Mouse (Mus musculus): Measurements from ENCODE around the gene Pick1. TPM values are rescaled to one million over a fixed set of nuclear protein-coding genes. Genes with fewer than 3 reads are reported as not detected.

Pick1 gene
- polyA plus RNA-seq, 1 experiment = 82.6 TPM

DNA sequence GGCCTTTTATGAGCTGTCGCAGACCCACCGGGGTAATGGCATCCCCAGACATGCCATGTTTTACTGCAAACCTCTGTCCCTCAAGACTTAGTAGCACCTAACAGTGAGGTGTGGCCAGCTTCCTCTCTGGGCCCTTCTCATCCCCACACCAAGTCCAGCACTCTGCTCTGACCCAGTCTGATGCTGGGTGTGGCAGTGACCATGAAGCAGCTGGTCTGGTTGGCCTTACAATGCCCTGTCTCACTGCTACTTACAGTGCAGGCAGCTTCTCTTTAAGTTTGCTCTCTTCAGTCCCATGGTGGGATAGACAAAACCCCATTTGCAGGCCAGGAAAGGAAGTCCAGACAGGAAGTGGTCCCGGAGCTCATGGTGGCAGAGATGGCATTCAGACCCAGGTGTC, 16.3 kb downstream of the Pick1 start:
- peaks cover 3% of the 10 kb centered on the region for H3K4me1 ChIP-seq (ENCODE audit: control insufficient read depth, insufficient read depth, low read length)
- no peak overlapping the region for H3K27ac ChIP-seq (ENCODE audit: insufficient read depth, low read length)
- no peak overlapping the region for H3K4me3 ChIP-seq (ENCODE audit: insufficient read depth, low read length)
- TF ChIP-seq CTCF (IDR thresholded peaks at IDR 0.05; ENCODE audit: extremely low read depth, insufficient read depth, low read length) (no peak), POLR2A (IDR thresholded peaks at IDR 0.05; ENCODE audit: extremely low read depth, insufficient read depth, low read length) (no peak)

DNA sequence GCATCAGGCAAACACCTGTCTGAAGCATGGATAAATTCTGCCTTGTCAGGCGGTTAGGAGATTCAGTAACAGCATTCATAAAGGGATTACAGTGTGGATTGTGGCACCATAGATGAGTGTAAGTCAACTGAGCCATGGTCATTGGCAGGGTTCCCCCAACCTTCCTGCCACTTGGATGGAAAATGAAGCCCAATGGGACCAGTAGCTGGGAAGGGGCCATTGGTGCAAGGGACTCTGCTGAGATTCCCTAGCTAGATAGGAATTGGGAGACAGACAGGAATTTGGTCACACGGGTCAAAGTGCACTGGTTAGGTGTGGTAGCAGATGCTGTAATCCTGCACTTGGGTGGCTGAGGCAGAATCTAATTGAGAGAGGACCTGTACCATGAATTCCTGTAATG, 21.3 kb downstream of the Pick1 start:
- Histone ChIP-seq H3K27ac (ENCODE audit: insufficient read depth, low read length) (no peak overlapping the region), H3K4me1 (ENCODE audit: control insufficient read depth, insufficient read depth, low read length) (peaks cover 3% of the 10 kb centered on the region; the same call in 1 of the 2 replicates), H3K4me3 (ENCODE audit: insufficient read depth, low read length) (no peak overlapping the region)
- TF ChIP-seq CTCF (IDR thresholded peaks at IDR 0.05; ENCODE audit: extremely low read depth, insufficient read depth, low read length) = no peak
- no peak for TF ChIP-seq POLR2A (IDR thresholded peaks at IDR 0.05; ENCODE audit: extremely low read depth, insufficient read depth, low read length)

DNA sequence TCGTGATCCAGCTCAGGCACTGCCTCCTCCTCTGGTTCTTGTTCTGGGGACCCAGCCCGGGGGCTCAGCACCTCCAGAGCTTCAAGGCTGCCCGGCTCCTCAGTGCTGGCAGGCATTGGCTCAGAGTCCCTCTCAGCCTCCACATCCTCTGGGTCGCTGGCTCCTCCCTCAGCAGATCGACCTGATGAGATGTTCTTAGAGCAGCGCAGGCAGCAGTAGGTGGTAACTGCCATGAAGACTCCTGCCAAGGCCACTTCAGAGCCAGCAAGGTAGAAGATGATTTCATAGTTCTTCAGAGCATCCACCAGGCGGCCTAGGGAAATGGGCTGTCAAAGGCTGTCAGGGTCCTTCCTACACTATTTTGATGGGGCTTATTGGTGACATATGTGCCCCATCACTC, 22.2 kb downstream of the Pick1 start:
- no peak overlapping the region for H3K27ac ChIP-seq (ENCODE audit: insufficient read depth, low read length)
- no peak overlapping the region for H3K4me3 ChIP-seq (ENCODE audit: insufficient read depth, low read length)
- no peak for TF ChIP-seq POLR2A (IDR thresholded peaks at IDR 0.05; ENCODE audit: extremely low read depth, insufficient read depth, low read length)
- TF ChIP-seq CTCF (IDR thresholded peaks at IDR 0.05; ENCODE audit: extremely low read depth, insufficient read depth, low read length) = 0 out of 2 replicates have a peak, but pooled peaks have one; percentile 3
- H3K4me1 ChIP-seq (ENCODE audit: control insufficient read depth, insufficient read depth, low read length) = peaks cover 3% of the 10 kb centered on the region; the same call in 1 of the 2 replicates

DNA sequence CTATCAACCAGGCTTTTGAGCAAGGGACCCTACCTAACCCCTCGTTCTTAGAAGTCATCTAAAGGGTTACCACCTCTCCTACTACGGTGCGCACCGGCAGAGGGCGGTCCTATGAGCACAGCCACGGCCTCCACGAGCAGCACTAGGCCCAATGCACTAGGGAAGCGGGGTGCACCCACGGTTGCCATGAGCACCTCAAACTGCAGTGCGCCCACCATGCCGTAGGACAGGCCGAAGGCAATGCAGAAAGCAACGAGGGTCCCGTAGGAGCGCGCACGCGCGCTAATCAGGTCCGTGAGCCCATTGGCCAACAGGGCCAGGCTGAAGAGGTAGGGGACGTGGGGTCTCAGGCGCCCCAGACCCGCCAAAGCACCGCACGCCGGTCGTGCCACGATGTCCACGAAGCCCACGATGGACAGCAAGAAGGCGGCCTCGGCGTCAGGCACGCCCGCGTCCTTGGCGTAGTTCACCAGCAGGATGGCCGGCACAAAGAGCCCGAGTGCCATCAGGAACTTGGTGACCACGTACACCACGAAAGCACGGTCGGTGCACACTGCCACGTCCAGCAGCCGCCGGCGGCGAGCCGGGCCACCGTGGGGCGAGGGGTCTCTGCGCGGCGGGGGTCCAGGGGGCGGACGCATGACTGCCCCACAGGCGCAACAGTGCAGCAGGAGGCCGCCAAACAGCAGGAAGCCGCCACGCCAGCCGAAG, 23.0 kb downstream of the Pick1 start:
- no peak for TF ChIP-seq CTCF (IDR thresholded peaks at IDR 0.05; ENCODE audit: extremely low read depth, insufficient read depth, low read length)
- 0 out of 2 replicates have a peak, but pooled peaks have one; percentile 4 for TF ChIP-seq POLR2A (IDR thresholded peaks at IDR 0.05; ENCODE audit: extremely low read depth, insufficient read depth, low read length)
- peak overlapping the region; percentile 50 for H3K27ac ChIP-seq (ENCODE audit: insufficient read depth, low read length)
- peak overlapping the region; percentile 7; the same call in 1 of the 2 replicates for H3K4me3 ChIP-seq (ENCODE audit: insufficient read depth, low read length)
- H3K4me1 ChIP-seq (ENCODE audit: control insufficient read depth, insufficient read depth, low read length) = peaks cover 3% of the 10 kb centered on the region; the same call in 1 of the 2 replicates

DNA sequence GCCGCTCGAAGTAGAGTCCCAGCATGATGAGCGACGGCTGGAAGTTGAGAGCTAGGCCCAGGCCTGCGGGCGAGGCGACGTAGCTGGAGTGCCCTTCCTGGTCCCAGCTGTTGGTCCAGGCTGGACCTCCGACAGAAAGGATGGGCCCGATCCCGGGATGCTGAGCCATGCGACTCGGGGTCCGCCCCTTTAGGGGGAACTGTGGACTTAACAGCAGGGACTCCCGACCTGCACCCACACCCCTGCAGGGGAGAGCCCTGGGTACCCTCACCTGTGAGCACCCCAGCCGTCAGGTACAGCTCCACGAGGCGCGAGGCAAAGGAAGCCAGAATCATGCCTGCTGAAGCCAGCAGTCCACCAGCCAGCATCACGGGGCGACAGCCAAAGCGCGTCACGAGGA, 23.6 kb downstream of the Pick1 start:
- TF ChIP-seq CTCF (IDR thresholded peaks at IDR 0.05; ENCODE audit: extremely low read depth, insufficient read depth, low read length) (no peak), POLR2A (IDR thresholded peaks at IDR 0.05; ENCODE audit: extremely low read depth, insufficient read depth, low read length) (no peak)
- no peak overlapping the region for H3K27ac ChIP-seq (ENCODE audit: insufficient read depth, low read length)
- no peak overlapping the region; the same call in 1 of the 2 replicates for H3K4me3 ChIP-seq (ENCODE audit: insufficient read depth, low read length)
- peaks cover 3% of the 10 kb centered on the region; the same call in 1 of the 2 replicates for H3K4me1 ChIP-seq (ENCODE audit: control insufficient read depth, insufficient read depth, low read length)

DNA sequence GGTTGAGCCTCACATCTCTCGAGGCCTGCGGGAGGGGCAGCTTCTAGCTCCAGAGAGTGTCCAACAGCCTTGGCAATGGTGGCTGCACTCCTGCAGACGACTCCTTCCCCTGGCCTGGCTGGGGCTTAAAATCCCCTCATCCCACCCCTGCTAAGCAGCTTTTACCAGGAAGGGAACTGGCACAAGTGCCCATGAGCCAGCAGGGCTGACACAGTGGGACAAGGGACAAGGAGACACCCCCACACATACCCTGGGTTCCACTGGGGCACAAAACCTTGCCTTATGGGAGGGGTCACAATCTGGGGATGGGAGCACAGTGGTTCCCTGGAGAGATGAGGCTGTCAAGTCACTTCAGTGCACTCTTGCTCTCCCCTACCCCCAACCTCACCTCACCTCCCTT, 25.7 kb downstream of the Pick1 start, which contains the start of gene Slc16a8:
Slc16a8 (minus strand) TSS at position 101 of the 400 bp plus-strand sequence.
- TF ChIP-seq CTCF (IDR thresholded peaks at IDR 0.05; ENCODE audit: extremely low read depth, insufficient read depth, low read length) (no peak), POLR2A (IDR thresholded peaks at IDR 0.05; ENCODE audit: extremely low read depth, insufficient read depth, low read length) (no peak)
- no peak within 1 kb of the TSS for H3K4me3 ChIP-seq (ENCODE audit: insufficient read depth, low read length)

DNA sequence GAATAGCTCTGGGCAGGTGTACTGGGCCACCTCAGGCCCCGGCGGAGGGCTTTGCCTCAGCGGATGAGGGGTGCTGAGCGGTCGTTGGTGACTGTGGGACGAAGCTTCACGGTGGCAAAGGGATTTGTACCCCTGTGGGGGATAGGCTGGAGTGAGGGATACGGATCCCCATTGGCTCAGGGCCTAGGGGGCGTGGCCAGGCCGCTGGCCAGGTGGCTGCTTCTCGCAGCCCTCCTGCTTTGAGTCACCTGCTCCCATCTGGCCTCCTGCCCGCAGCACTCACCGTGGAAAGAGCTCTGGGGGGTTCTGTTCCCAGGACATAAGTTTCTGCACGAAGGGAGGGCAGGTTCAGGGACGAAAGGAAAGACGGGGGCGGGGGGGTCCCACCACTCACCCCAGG, 29.5 kb downstream of the Pick1 start:
- Histone ChIP-seq H3K4me3 (ENCODE audit: insufficient read depth, low read length) (no peak overlapping the region), H3K27ac (ENCODE audit: insufficient read depth, low read length) (no peak overlapping the region), H3K4me1 (ENCODE audit: control insufficient read depth, insufficient read depth, low read length) (no peaks in the 10 kb centered on the region)
- TF ChIP-seq CTCF (IDR thresholded peaks at IDR 0.05; ENCODE audit: extremely low read depth, insufficient read depth, low read length) (no peak), POLR2A (IDR thresholded peaks at IDR 0.05; ENCODE audit: extremely low read depth, insufficient read depth, low read length) (no peak)

More for the DNA sequence above, 25.7 kb downstream of the Pick1 start, which contains the start of gene Slc16a8:
- Histone ChIP-seq H3K4me1 (ENCODE audit: control insufficient read depth, insufficient read depth, low read length) (peaks cover 3% of the 10 kb centered on the region; the same call in 1 of the 2 replicates), H3K27ac (ENCODE audit: insufficient read depth, low read length) (no peak within 1 kb of the TSS)

DNA sequence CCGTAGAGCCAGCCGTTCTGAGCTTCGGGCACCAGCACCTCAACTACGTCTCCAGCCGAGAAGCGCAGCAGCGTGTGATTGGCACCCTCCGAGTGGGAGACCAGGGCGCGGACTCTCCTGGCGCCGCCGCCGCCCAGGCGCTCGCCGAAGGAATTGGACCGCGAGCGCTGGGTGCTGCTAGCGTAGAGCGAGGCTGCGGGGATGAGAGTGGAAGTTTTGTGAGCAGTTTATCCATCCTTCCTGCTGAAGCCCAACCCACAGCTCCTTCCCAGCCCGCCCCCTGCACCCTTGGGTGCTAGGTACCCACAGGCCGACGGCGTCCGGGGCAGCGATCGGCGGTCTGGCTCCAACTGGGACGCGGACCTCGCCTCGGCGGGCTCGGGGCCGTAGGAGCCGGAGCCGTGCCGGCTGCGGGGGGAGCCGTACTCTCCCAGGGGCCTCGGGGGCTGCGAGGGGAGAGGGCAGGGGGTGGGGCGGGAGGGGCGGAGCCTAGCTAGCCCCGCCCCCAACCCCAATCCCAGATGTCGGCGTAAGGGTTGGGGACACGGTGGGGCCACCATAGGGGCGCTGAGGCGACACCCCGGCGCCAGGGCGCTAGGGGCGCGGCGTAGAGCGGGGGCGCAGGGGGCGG, 32.2 kb downstream of the Pick1 start:
- TF ChIP-seq POLR2A (IDR thresholded peaks at IDR 0.05; ENCODE audit: extremely low read depth, insufficient read depth, low read length) (peak; percentile 71; the same call in 1 of the 2 replicates), CTCF (IDR thresholded peaks at IDR 0.05; ENCODE audit: extremely low read depth, insufficient read depth, low read length) (no peak)
- peak overlapping the region; percentile 21 for H3K4me3 ChIP-seq (ENCODE audit: insufficient read depth, low read length)
- H3K27ac ChIP-seq (ENCODE audit: insufficient read depth, low read length) = no peak overlapping the region
- H3K4me1 ChIP-seq (ENCODE audit: control insufficient read depth, insufficient read depth, low read length) = no peaks in the 10 kb centered on the region

DNA sequence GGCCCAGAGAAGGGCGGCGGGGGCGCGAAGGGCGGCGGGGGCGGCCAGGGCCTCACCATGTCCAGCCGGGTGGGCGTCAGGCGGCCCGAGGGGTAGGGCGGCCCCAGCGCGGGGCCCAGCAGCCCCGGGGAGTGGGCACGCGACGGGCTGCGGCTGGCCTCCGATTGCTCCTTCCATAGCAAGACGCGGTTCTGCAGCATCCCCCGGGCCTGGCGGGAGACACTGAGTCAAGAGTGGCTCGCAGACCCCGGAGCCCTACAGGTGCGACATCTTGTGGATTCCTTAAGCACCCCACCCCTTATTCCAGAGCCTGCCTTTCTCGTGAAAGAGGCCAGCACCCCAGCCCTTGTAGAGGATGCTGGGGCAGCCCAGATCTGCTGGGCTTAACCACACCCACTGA, 32.8 kb downstream of the Pick1 start:
- H3K4me1 ChIP-seq (ENCODE audit: control insufficient read depth, insufficient read depth, low read length) = no peaks in the 10 kb centered on the region
- no peak overlapping the region for H3K27ac ChIP-seq (ENCODE audit: insufficient read depth, low read length)
- TF ChIP-seq POLR2A (IDR thresholded peaks at IDR 0.05; ENCODE audit: extremely low read depth, insufficient read depth, low read length) = no peak
- no peak for TF ChIP-seq CTCF (IDR thresholded peaks at IDR 0.05; ENCODE audit: extremely low read depth, insufficient read depth, low read length)
- peak overlapping the region; percentile 17 for H3K4me3 ChIP-seq (ENCODE audit: insufficient read depth, low read length)
